Mouse (Mus musculus) myocyte (in vitro differentiated cells): ENCODE data around the gene Faap100. TPM values are rescaled to one million over a fixed set of nuclear protein-coding genes. Genes with fewer than 3 reads are reported as not detected.

Source experiments
- H3K27me3 ChIP-seq: one replicate; pipeline ENCODE4 v1.6.1; 2011; ENCODE audit not compliant: control insufficient read depth, insufficient read depth, insufficient read length
- H3K36me3 ChIP-seq: one replicate; pipeline ENCODE4 v1.6.1; 2011; ENCODE audit not compliant: control insufficient read depth, insufficient read depth
- H3K4me2 ChIP-seq: one replicate; pipeline ENCODE4 v1.6.1; 2011; ENCODE audit warnings: low read depth, control low read depth
- H3K4me3 ChIP-seq: one replicate; pipeline ENCODE4 v1.5.1; 2011; ENCODE audit warnings: mild to moderate bottlenecking, control low read depth, moderate library complexity
- H3K79me2 ChIP-seq: one replicate; pipeline ENCODE4 v1.6.1; 2011; ENCODE audit not compliant: control insufficient read depth, insufficient read depth
- H3ac ChIP-seq: one replicate; pipeline ENCODE4 v1.6.1; 2011; ENCODE audit not compliant: control insufficient read depth, insufficient read length
- CEBPB ChIP-seq: IDR thresholded peaks from 2 replicates; pipeline ENCODE4 v1.6.1; 2011; ENCODE audit warnings: mild to moderate bottlenecking, moderate library complexity; ENCODE audit not compliant: poor library complexity, insufficient read depth, severe bottlenecking
- E2F4 ChIP-seq: IDR thresholded peaks from one replicate; pipeline ENCODE4 v1.6.1; 2011; ENCODE audit warnings: mild to moderate bottlenecking, control low read depth, moderate library complexity; ENCODE audit not compliant: insufficient read depth
- MAX ChIP-seq: IDR thresholded peaks from one replicate; pipeline ENCODE4 v1.6.1; 2011; ENCODE audit warnings: low read depth, mild to moderate bottlenecking, control low read depth
- MYOD1 ChIP-seq, 3 experiments: IDR thresholded peaks; one replicate each; pipeline ENCODE4 v1.6.1; 2011; ENCODE audit warnings: control low read depth in 2 of 3, low read depth in 2 of 3, mild to moderate bottlenecking in 2 of 3, moderate library complexity in 1 of 3; ENCODE audit not compliant: insufficient read length in 2 of 3, control insufficient read depth in 1 of 3
- MYOG ChIP-seq, 3 experiments: IDR thresholded peaks; one replicate each; pipeline ENCODE4 v1.6.1; 2011; ENCODE audit warnings: control low read depth in 2 of 3, low read depth in 2 of 3, mild to moderate bottlenecking in 2 of 3; ENCODE audit not compliant: insufficient read length in 2 of 3, control insufficient read depth in 1 of 3, insufficient read depth in 1 of 3
- POLR2A ChIP-seq: IDR thresholded peaks from one replicate; pipeline ENCODE4 v1.6.1; 2011; ENCODE audit warnings: low read depth, mild to moderate bottlenecking, control low read depth, moderate library complexity; ENCODE audit not compliant: insufficient read length
- POLR2AphosphoS2 ChIP-seq: IDR thresholded peaks from one replicate; pipeline ENCODE4 v1.6.1; 2011; ENCODE audit warnings: low read depth, control low read depth; ENCODE audit not compliant: insufficient read length
- REST ChIP-seq: IDR thresholded peaks from one replicate; pipeline ENCODE4 v1.6.1; 2011; ENCODE audit warnings: mild to moderate bottlenecking, control low read depth, moderate library complexity; ENCODE audit not compliant: insufficient read depth, insufficient read length
- SRF ChIP-seq: IDR thresholded peaks from one replicate; pipeline ENCODE4 v1.6.1; 2011; ENCODE audit warnings: low read depth; ENCODE audit not compliant: control insufficient read depth, insufficient read length
- TCF12 ChIP-seq: IDR thresholded peaks from one replicate; pipeline ENCODE4 v1.6.1; 2011; ENCODE audit warnings: mild to moderate bottlenecking, control low read depth; ENCODE audit not compliant: poor library complexity, insufficient read depth, severe bottlenecking
- TCF3 ChIP-seq: IDR thresholded peaks from one replicate; pipeline ENCODE4 v1.6.1; 2011; ENCODE audit warnings: low read depth, control low read depth; ENCODE audit not compliant: insufficient read length
- USF1 ChIP-seq: IDR thresholded peaks from one replicate; pipeline ENCODE4 v1.6.1; 2011; ENCODE audit warnings: low read depth, mild to moderate bottlenecking, control low read depth, moderate library complexity
- polyA plus RNA-seq: library from polyadenylated mRNA; unstranded; fragments of >200 nt; fragmentation: generic; extraction: Trizol; gene quantifications from one replicate; pipeline ENCODE4 v1.2.1, GENCODE M21; 2012; ENCODE audit warnings: missing spikeins

Faap100 gene
- polyA plus RNA-seq, 1 experiment: 12.3 TPM

GRCm38 (mm10) chr11:120341661-120342060 is 36.9 kb downstream of the Faap100 start:
- TF ChIP-seq E2F4: no peak
- TF ChIP-seq MYOG (IDR thresholded peaks at IDR 0.05; ENCODE audit: control insufficient read depth in 1 of 3, insufficient read depth in 1 of 3, insufficient read length in 2 of 3, low read depth in 2 of 3): no peak
- TF ChIP-seq TCF3: no peak
- no peak for TF ChIP-seq REST
- no peak for TF ChIP-seq POLR2A
- no peak for TF ChIP-seq SRF
- TF ChIP-seq MYOD1 (IDR thresholded peaks at IDR 0.05; ENCODE audit: control insufficient read depth in 1 of 3, insufficient read length in 2 of 3, low read depth in 2 of 3): no peak
- no peak for TF ChIP-seq TCF12
- TF ChIP-seq MAX: no peak
- no peak for TF ChIP-seq USF1
- TF ChIP-seq CEBPB: no peak
- no peak for TF ChIP-seq POLR2AphosphoS2
- H3K36me3 ChIP-seq: peaks cover 10% of the 10 kb centered on the region
- H3K4me2 ChIP-seq: no peak overlapping the region
- no peaks in the 10 kb centered on the region for H3K27me3 ChIP-seq
- peaks cover 8% of the 10 kb centered on the region for H3K79me2 ChIP-seq
- no peak overlapping the region for H3K4me3 ChIP-seq
- H3ac ChIP-seq: no peak overlapping the region

DNA sequence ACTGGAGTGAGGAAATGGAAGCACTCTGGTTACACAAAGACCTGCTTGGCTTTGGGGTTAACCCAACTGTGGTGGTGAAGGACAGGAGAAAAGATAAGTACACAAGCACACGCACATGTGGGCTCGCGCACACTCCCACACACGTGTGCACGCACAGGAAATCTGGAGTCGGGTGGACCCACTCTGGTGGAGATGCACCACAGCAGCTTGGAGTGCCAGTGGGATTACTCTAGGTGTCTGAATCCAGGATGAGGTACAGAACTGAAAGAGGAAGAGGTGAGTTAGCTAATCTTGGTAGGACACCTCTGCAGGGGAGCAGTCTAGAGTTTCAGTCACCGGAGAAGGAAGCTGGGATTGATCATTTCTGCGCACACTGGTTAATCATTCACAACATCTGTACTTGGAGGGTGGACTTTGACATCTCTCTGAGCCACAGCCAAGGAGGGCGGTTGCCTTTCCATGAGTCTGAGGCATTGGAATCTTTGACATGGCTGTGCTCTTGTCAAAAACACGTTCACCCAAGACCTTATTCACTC is 38.5 kb downstream of the Faap100 start:
- Histone ChIP-seq H3K79me2 (peaks cover under 1% of the 10 kb centered on the region), H3K4me3 (no peak overlapping the region), H3K4me2 (no peak overlapping the region), H3K36me3 (peaks cover 2% of the 10 kb centered on the region), H3ac (no peak overlapping the region), H3K27me3 (no peaks in the 10 kb centered on the region)
- TF ChIP-seq MYOG (IDR thresholded peaks at IDR 0.05; ENCODE audit: control insufficient read depth in 1 of 3, insufficient read depth in 1 of 3, insufficient read length in 2 of 3, low read depth in 2 of 3): no peak
- TF ChIP-seq CEBPB: no peak
- TF ChIP-seq POLR2AphosphoS2: no peak
- TF ChIP-seq REST: no peak
- no peak for TF ChIP-seq E2F4
- no peak for TF ChIP-seq MAX
- no peak for TF ChIP-seq USF1
- TF ChIP-seq SRF: no peak
- TF ChIP-seq TCF12: no peak
- TF ChIP-seq MYOD1 (IDR thresholded peaks at IDR 0.05; ENCODE audit: control insufficient read depth in 1 of 3, insufficient read length in 2 of 3, low read depth in 2 of 3): no peak

GRCm38 (mm10) chr11:120338786-120339185 is 39.8 kb downstream of the Faap100 start:
- Histone ChIP-seq H3K36me3 (no peaks in the 10 kb centered on the region), H3K27me3 (no peaks in the 10 kb centered on the region), H3ac (no peak overlapping the region), H3K4me3 (no peak overlapping the region), H3K4me2 (no peak overlapping the region), H3K79me2 (no peaks in the 10 kb centered on the region)
- TF ChIP-seq CEBPB (no peak), MYOD1 (IDR thresholded peaks at IDR 0.05; ENCODE audit: control insufficient read depth in 1 of 3, insufficient read length in 2 of 3, low read depth in 2 of 3) (no peak), TCF3 (no peak), USF1 (no peak), SRF (no peak), MAX (no peak), E2F4 (no peak), TCF12 (no peak), POLR2AphosphoS2 (no peak), MYOG (IDR thresholded peaks at IDR 0.05; ENCODE audit: control insufficient read depth in 1 of 3, insufficient read depth in 1 of 3, insufficient read length in 2 of 3, low read depth in 2 of 3) (no peak), REST (no peak), POLR2A (no peak)

DNA sequence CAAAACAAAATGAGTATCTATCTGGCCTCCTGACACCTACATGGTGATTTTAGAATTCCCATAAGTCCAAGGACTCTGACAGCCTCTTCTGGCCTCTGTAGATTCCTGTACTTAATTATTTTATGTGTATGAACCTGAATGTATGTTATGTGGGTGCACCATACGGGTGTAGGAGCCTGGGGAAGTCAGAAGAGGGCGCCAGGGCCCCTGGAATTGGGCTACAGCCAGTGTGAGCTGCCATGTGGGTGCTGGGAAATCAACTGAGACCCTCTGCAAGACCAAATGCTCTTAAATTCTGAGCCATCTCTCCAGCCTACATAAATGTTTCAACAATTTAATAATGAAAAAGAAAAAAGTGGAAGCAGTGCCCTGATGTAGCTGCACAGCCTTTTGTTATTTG is 41.1 kb downstream of the Faap100 start:
- TF ChIP-seq SRF (no peak), MAX (no peak), TCF12 (no peak), USF1 (no peak), MYOG (IDR thresholded peaks at IDR 0.05; ENCODE audit: control insufficient read depth in 1 of 3, insufficient read depth in 1 of 3, insufficient read length in 2 of 3, low read depth in 2 of 3) (no peak), POLR2A (no peak), CEBPB (no peak)
- no peak overlapping the region for H3K4me3 ChIP-seq
- H3K4me2 ChIP-seq: no peak overlapping the region
- no peaks in the 10 kb centered on the region for H3K36me3 ChIP-seq
- no peaks in the 10 kb centered on the region for H3K79me2 ChIP-seq
- no peaks in the 10 kb centered on the region for H3K27me3 ChIP-seq
- no peak overlapping the region for H3ac ChIP-seq
